Mouse (Mus musculus): ENCODE measurements around the gene Ppp2r2d.

GRCm38 (mm10) chr7:138910193-138910562, 64.3 kb downstream of the Ppp2r2d start:
- no peak for TF ChIP-seq POLR2A (IDR thresholded peaks at IDR 0.05; ENCODE audit: control insufficient read depth, low read depth, low read length)
- no peak for TF ChIP-seq CTCF (IDR thresholded peaks at IDR 0.05; ENCODE audit: control insufficient read depth, insufficient read depth, insufficient replicate concordance, low read depth, low read length)

Data from testis, adult 2 months (tissue).